Mouse (Mus musculus) liver, postnatal 0 days (tissue): Measurements from ENCODE around the gene Lhfp.

Source experiments
- CTCF ChIP-seq: sonication (generic); IDR thresholded peaks from 2 replicates; pipeline ENCODE4 v1.5.1; 2016; ENCODE audit warnings: antibody characterized with exemption, low read depth
- EP300 ChIP-seq: IDR thresholded peaks from 2 replicates; pipeline ENCODE4 v1.6.1; 2016; ENCODE audit warnings: antibody characterized with exemption, low read depth, mild to moderate bottlenecking

DNA sequence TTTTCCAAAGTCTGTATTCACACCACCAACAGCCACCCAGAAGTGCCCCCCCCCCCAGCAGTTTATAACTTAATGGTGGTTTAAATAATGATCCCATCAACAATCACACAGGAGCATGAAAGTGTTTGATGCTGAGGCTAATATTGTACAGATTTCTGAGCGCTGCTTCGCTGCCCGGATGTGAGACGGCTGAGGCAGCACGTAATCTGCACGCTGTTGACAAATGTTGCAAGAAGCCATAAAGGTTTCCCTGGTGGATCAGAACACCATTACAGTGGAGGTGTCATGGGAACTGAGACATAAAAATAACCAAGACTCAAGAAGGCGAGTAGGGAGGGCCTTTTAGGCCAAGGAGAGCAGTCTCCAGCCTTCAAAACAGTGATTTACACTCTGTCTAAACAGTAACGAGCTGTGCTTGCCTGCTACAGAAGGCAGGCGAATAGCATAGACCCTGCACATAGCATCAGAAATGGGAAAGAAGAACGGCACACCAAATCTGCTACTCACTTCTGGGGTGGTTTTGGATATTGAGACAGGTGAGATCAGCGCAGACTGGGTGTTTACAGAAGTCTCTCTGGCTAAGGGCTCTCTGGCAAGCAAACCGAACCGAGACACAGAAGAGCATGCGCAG is 248.4 kb downstream of the Lhfp start:
- TF ChIP-seq EP300, result no peak
- no peak for TF ChIP-seq CTCF
